Mouse (Mus musculus) naive thymus-derived CD4-positive, alpha-beta T cell, adult 2 months (primary cell): ENCODE data around the gene Acat3.
"Not testable (repeated sequence)": the region's sequence is repeated elsewhere in the genome, so short reads cannot be mapped to it uniquely, and the experiment has no call there.

Experiments
- DNase-seq: peaks from one replicate; pipeline ENCODE4 v3.0.0-alpha.2; 2011; ENCODE audit warnings: low read depth

Acat3 gene

DNA sequence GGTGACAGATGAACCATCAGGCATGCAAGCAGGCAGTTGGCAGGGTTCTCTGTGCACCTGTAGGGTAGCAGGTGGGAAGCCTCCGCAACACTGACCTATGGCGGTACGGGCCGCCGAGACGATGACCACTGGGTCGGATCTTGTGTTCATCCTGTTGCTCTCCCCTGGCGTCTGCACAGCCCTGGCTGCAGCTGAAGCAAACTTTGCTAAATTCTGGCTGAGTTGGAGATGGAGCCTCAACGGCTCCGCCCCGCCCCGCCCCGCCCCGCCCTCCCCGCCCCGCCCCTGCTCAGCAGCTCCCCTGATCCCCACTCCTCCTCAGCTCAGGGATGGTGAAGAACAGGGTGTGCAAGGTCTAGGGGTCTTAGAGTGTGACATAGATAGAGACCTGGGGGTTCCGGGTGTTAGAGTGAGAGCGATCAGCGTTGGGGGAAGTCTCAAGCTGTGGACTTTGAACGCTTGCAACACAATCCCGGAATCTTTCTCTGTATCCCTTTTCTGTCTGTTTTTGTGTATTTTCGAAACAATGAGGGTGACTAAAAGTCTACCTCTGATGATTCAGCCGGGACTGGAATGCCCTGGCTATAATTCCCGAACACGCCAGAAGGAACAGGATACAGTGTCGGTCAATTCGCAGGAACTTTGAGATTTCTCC, at the start of gene Acat3:
Gene Acat3 (minus strand): TSS at position 450 of the 655 bp plus-strand sequence.
- no peak for DNase-seq

DNA sequence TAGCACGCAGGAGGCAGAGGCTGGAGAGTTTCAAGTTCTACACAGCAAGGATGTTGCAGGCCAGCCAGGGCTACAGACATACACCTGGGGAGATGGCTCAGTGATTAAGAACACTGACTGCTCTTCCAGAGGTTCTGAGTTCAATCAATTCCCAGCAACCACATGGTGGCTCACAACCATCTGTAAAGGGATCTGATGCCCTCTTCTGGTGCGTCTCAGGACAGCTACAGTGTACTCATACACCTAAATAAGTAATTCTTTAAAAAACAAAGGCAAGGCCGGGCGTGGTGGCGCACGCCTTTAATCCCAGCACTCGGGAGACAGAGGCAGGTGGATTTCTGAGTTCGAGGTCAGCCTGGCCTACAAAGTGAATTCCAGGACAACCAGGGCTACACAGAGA, 47.7 kb upstream of the Acat3 start:
- peak; percentile 47 for DNase-seq

GRCm38 (mm10) chr17:12983988-12984387, 43.6 kb upstream of the Acat3 start:
- no peak for DNase-seq

GRCm38 (mm10) chr17:12978546-12978945, 38.1 kb upstream of the Acat3 start:
- no peak for DNase-seq

DNA sequence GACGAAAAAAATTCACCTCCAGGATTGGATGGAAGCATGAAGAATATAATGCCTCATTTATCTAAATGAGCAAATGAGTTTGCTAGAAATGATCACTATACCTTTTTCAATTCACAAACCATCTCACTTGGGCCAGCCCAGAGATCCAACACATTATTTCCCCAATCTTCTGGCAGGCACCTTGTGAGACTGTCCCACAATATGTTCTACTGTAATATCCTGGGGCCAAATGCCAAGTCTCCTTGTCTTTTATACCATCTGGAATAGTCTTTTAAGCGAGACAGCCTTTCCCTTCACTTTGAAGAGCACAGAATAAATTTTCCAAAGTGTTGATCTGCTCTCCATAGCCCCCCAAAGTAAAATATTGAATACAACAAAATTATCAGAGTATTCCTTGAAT, 33.5 kb upstream of the Acat3 start:
- DNase-seq: no peak

- no peak for DNase-seq
These were observed 26.8 kb upstream of the Acat3 start for GRCm38 (mm10) chr17:12967173-12967572.

- no peak for DNase-seq
These were observed 23.1 kb upstream of the Acat3 start for GRCm38 (mm10) chr17:12963476-12963875.

GRCm38 (mm10) chr17:12960331-12960873, 20.0 kb upstream of the Acat3 start, which contains the start of gene Acat2:
Acat2 (minus strand) TSS chr17:12960747.
- peak; percentile 98 for DNase-seq

DNA sequence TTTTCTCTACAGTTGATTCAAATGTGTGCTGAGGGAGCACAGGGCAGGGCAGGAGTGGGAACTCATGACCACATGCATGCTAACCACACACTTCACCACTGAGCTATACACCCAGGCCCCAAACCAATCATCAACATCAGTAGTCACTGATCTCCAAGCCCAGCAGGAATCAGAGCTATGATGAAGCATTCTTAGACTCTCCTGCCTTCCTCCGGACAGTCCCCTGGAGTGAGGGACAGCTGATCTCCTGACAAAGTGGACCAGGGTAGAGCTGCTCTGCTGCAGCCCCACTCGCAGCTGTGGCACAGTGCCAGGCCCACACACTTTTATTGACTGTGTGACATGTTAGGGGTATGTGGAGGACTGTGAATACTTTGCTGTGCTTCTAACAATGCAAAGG, 19.0 kb upstream of the Acat3 start:
- not testable (repeated sequence) for DNase-seq

DNA sequence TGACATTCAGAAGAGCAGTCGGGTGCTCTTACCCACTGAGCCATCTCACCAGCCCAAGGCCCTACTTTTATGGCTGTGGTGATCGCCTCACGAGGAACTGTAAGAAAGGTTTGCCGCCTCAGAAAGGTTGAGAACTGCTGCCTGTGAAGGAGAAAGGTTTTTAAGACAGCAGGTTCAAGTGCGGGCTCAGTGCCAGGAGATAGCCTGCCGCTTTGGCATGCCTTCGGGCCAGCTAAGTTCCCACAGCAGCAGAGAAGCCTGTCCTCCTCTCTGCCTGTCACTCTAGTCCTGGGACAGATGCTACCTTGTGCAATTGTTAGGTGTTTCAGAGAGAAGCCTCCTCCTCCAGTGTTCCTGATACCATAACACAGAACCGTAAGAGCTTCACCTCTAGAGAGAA, 16.3 kb upstream of the Acat3 start:
- DNase-seq: no peak

GRCm38 (mm10) chr17:12949669-12950068, 9.3 kb upstream of the Acat3 start:
- DNase-seq: no peak

DNA sequence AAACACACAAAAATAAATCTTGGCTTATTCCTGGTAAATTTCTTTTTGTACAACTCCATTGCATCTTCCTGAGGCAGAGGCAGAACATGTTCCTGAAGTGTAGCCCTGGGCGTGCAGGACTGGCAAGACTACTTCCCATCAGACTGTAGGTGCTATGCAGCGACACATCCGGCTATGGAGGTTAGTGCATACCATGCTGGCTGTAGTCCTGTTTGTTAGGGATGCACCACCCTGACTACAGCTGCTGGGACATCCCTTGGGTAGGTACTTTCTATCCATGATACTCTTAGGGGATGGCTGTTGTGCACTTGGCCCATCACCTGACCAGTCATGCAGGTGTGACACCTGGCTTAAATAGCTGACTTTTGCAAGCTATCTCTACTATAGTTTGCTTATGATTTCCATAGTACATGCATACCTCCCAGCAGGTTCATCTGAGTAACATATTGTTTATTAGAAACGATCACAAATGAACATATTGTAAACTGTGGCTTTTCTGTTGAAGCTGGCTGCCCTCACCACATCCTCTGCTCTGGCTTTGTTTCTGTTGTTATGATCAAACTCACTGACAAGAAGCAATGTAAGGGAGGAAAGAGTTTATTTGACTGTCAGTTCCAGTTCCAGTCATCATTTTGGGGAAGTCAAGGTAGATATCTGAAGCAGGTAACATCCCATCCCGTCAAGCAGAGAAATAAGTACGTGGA, 2.2 kb upstream of the Acat3 start:
- no peak for DNase-seq

GRCm38 (mm10) chr17:12941543-12942260, 1.3 kb upstream of the Acat3 start:
- DNase-seq: no peak

- DNase-seq: not testable (repeated sequence)
These were observed 837 bp downstream of the Acat3 start for GRCm38 (mm10) chr17:12939377-12940148.

DNA sequence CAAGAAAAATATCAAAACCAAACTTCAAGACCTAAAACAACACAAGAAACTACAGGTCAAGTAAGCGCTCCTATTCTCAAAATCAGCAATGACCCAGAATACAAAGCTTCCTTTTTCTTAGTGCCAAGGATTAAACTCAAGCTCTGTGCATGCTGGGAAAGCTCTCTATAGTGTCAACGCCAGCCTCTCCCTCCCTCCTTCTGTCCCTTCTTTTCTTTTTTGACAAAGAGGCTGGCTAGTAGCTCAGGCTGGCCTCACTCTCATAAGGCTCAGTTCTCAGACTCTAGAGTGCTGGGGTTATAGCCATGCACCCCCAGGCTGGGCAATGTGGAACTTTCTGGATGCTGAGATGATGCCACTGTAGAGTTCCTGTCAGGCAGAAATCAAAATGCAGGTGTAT, 2.3 kb downstream of the Acat3 start:
- DNase-seq: no peak

DNA sequence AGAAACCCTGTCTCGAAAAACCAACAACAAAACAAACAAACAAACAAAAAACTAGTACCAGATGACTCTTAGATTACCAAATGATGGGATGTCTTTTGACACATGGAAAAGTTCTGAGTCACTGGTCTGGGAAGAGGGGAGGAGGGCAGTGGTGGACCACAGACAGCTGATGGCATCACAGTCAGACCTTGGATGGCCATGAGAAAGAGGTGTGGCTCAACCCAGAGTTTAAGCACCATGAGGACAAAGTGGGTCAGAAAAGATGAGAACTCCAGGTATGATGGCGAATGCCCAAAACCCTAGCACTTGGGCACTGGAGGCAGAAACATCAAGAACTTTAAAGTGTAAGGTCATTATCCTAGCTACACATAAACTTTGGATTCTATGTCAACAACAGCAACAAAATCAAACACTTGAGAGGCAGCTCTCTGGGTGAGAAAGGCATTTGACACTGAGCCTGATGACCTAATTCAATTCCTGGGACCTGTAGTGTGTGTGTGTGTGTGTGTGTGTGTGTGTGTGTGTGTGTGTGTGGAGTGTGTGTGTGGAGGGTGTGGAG, 2.9 kb downstream of the Acat3 start:
- DNase-seq: no peak

DNA sequence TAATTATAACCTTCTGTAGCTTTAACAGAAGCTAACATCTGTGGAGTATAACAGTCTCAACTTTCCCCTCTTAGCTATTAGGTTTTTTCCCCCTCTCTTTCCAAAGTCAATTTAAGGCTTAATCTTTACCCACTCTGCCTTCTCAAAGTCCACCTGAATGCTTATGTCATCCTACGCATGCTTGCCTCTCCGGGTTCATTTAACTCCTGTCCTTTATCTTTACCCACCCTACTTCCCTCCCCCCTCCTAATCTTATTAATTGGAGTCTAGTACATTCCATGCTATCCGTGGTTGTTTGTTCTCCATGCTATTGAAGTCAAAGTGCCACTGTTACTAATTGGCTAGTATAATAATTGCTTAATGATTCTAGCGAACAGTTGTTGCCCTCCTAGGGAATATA, 4.7 kb downstream of the Acat3 start:
- no peak for DNase-seq

GRCm38 (mm10) chr17:12931576-12931975, 8.8 kb downstream of the Acat3 start:
- DNase-seq: not testable (repeated sequence)

DNA sequence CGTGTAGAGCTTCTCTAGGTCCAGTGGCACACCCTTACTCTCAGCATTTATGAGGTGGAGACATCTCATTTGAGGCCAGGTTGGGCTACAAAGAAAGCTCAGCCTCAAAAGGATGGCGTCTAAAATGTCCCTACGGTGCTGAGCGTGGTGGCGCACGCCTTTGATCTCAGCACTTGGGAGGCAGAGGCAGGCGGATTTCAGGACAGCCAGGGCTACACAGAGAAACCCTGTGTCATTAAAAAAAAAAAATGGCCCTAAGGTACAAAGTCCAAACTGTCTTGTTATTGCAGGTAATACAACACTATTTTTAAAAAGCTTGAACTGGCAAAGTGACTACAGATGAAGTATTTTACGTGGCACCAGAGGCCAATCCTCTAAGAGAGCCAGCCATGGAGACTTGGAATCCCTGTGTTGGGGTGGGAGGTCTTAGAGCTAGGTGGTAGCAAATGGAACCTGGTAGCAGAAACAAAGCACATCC, 14.7 kb downstream of the Acat3 start:
- no peak for DNase-seq

- DNase-seq: no peak
These were observed 15.4 kb downstream of the Acat3 start for GRCm38 (mm10) chr17:12925001-12925400.

GRCm38 (mm10) chr17:12921073-12921472, 19.3 kb downstream of the Acat3 start:
- no peak for DNase-seq
